Mouse (Mus musculus): Measurements from ENCODE around the gene Gstm2. TPM values are rescaled to one million over a fixed set of nuclear protein-coding genes. Genes with fewer than 3 reads are reported as not detected.
"Not testable (repeated sequence)": the region's sequence is repeated elsewhere in the genome, so short reads cannot be mapped to it uniquely, and the experiment has no call there.

Gene Gstm2
- polyA plus RNA-seq (2014; fragmentation: Nextera tagmentation; extraction: Ambion mirVana): 76.2 and 79.8 TPM in 2 replicates

DNA sequence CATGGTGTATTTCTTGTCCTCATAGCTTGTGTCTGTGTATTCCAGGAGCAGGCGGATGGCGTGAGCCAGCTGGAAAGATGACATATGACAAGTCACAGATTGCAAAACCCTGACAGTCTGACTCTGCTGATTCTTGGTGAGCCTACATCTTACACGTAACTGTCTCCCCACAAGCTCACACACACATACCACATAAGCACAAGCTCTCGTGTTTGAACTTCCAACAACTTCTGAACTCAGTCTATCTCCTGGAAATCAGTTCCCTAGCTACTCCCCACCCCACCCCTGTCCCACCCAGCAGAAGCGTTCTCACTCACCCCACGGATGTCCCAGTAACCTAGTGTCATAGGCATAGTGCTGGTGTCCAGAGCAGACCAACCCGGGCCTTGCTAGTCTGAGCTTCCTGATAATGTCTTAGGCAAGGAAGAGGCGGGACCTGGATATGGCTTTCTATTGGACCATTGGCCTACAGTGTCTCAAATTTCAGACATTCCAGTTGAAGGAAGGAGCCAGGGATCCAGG lies at the start of gene Gstm2:
Gene Gstm2, minus strand, starts transcription at position 413 of the 522 bp plus-strand sequence.
- no peaks in the 10 kb centered on the region for H3K27me3 ChIP-seq (ENCODE audit: control insufficient read depth, insufficient read depth, low read length)
- H3K27ac ChIP-seq (ENCODE audit: low read depth, low read length): peak within 1 kb of the TSS; percentile 3; the same call in 1 of the 2 replicates
- H3K4me1 ChIP-seq (ENCODE audit: control insufficient read depth, insufficient read depth, low read length): no peaks in the 10 kb centered on the region
- no peaks in the 10 kb centered on the region for H3K36me3 ChIP-seq (ENCODE audit: control insufficient read depth, insufficient read depth, low read length)
- WGBS: 40% methylated on average over 8 of the region's 8 CpGs
- peak; percentile 96 for ATAC-seq (ENCODE audit: low FRiP score, low TSS enrichment)
- H3K4me2 ChIP-seq (replicated peaks; ENCODE audit: low read depth, low read length): peak within 1 kb of the TSS; percentile 33
- peak within 1 kb of the TSS; percentile 1; the same call in 1 of the 2 replicates for H3K9ac ChIP-seq (ENCODE audit: low read depth, low read length)
- H3K4me3 ChIP-seq (ENCODE audit: low read length): peak within 1 kb of the TSS; percentile 25
- H3K9me3 ChIP-seq (ENCODE audit: control insufficient read depth, low read length): no peaks in the 10 kb centered on the region

DNA sequence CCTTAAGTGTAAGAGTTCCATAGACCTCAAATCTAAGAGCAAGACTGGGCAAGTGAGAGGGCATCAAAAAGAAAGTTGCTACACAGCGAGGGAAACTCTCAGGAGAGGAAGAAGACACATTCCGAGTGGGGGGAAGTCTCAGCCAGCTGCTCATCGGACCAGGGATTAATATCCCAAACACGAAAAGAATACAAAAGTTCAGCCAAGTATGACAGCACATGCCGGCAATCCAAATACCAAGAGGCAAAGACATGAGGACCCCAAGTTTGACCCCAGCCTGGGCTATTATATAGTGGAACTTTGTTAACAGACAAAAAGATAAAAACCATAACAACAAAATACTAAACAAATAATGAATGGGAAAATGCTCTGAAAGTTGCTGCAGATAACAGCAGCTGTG lies 46.9 kb upstream of the Gstm2 start:
- no peak overlapping the region for H3K4me2 ChIP-seq (replicated peaks; ENCODE audit: low read depth, low read length)
- 51% methylated on average over 5 of the region's 5 CpGs for WGBS

DNA sequence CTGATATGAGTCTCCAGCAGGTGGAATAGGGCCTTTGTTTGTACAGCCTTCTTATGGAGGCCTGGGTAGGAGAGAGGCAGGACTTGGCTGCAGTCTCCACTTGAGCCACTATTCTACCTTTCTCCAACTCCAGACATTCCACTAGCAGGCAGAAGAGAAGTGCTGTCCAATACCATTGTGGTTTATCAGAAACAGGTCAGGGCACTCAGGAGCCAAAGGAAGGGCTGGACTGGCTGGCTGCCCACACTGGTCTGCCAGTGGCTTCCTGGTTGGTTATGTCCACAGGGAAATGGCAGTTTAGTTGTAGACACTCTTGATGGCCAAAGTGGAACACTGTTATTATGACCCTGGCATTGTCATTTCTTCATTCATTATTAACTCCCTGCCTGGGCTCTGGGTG lies 45.9 kb upstream of the Gstm2 start:
- Histone ChIP-seq H3K27ac (ENCODE audit: low read depth, low read length) (no peak overlapping the region), H3K36me3 (ENCODE audit: control insufficient read depth, insufficient read depth, low read length) (no peaks in the 10 kb centered on the region), H3K4me3 (ENCODE audit: low read length) (no peak overlapping the region), H3K9me3 (ENCODE audit: control insufficient read depth, low read length) (no peaks in the 10 kb centered on the region), H3K27me3 (ENCODE audit: control insufficient read depth, insufficient read depth, low read length) (no peaks in the 10 kb centered on the region), H3K9ac (ENCODE audit: low read depth, low read length) (no peak overlapping the region), H3K4me2 (replicated peaks; ENCODE audit: low read depth, low read length) (no peak overlapping the region), H3K4me1 (ENCODE audit: control insufficient read depth, insufficient read depth, low read length) (no peaks in the 10 kb centered on the region)
- no peak for ATAC-seq (ENCODE audit: low FRiP score, low TSS enrichment)

More for the DNA sequence above, 46.9 kb upstream of the Gstm2 start:
- H3K9me3 ChIP-seq (ENCODE audit: control insufficient read depth, low read length): no peaks in the 10 kb centered on the region
- H3K9ac ChIP-seq (ENCODE audit: low read depth, low read length): no peak overlapping the region
- H3K4me1 ChIP-seq (ENCODE audit: control insufficient read depth, insufficient read depth, low read length): no peaks in the 10 kb centered on the region
- H3K27me3 ChIP-seq (ENCODE audit: control insufficient read depth, insufficient read depth, low read length): no peaks in the 10 kb centered on the region
- no peak overlapping the region for H3K4me3 ChIP-seq (ENCODE audit: low read length)
- no peak overlapping the region for H3K27ac ChIP-seq (ENCODE audit: low read depth, low read length)
- H3K36me3 ChIP-seq (ENCODE audit: control insufficient read depth, insufficient read depth, low read length): no peaks in the 10 kb centered on the region
- no peak for ATAC-seq (ENCODE audit: low FRiP score, low TSS enrichment)

DNA sequence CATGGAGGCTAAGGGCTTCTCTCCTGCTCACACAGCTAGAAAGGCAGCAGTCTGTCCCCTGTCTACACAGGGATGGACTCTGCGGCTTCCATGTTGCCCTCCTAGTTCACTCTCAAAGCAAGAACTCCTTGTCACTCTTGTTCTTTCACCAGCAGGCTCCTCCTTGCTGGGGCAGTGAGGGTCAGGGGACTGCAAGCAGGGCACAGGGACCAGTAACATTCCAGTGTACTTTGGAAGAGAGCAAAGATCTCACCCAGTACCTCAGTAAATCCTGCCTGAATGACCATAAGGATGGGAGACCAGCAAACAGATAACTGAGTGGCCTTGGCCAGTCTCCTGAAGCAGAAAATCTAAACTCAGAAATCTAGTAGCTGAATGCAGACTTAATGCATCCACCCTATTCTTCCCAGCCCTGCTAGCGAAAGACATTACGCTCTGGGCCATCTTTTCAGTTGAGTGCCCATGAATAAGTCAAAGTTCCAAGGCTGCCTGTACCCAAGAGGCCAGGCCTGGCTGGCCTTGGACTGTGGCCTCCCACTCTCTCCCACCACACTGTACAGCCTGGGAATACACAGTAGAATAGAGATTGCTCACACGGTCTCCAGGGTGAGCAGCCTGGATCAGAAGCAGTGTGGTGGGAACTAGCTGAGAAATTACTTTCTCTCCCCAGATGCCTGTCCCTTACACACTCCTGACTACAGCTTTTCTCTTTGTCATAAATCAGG lies 42.5 kb upstream of the Gstm2 start:
- Histone ChIP-seq H3K4me1 (ENCODE audit: control insufficient read depth, insufficient read depth, low read length) (no peaks in the 10 kb centered on the region), H3K9ac (ENCODE audit: low read depth, low read length) (no peak overlapping the region), H3K9me3 (ENCODE audit: control insufficient read depth, low read length) (no peaks in the 10 kb centered on the region), H3K4me2 (replicated peaks; ENCODE audit: low read depth, low read length) (no peak overlapping the region), H3K4me3 (ENCODE audit: low read length) (no peak overlapping the region), H3K27ac (ENCODE audit: low read depth, low read length) (no peak overlapping the region), H3K27me3 (ENCODE audit: control insufficient read depth, insufficient read depth, low read length) (no peaks in the 10 kb centered on the region), H3K36me3 (ENCODE audit: control insufficient read depth, insufficient read depth, low read length) (no peaks in the 10 kb centered on the region)
- WGBS: 69% methylated on average over 4 of the region's 4 CpGs
- no peak for ATAC-seq (ENCODE audit: low FRiP score, low TSS enrichment)

DNA sequence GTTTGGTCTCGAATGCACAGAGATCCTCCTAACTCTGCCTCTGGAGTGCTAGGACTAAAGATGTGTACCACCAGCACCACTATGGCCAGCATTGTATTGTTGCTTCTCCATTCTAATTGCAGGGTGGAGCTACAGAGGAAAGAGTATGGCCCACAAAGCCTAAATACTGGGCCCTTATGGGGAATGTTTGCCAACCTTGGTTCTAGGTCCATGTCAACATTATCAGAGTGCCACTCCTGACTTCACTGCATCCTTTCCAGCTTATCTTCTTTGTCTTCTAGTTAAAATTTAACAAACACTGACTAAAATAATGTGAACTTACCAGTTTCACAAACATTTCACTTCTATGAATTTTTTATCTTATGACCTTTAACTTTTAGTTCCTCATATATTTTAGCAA lies 40.3 kb upstream of the Gstm2 start:
- Histone ChIP-seq H3K9ac (ENCODE audit: low read depth, low read length) (no peak overlapping the region), H3K9me3 (ENCODE audit: control insufficient read depth, low read length) (no peaks in the 10 kb centered on the region), H3K4me1 (ENCODE audit: control insufficient read depth, insufficient read depth, low read length) (no peaks in the 10 kb centered on the region), H3K4me2 (replicated peaks; ENCODE audit: low read depth, low read length) (no peak overlapping the region), H3K27me3 (ENCODE audit: control insufficient read depth, insufficient read depth, low read length) (no peaks in the 10 kb centered on the region), H3K36me3 (ENCODE audit: control insufficient read depth, insufficient read depth, low read length) (no peaks in the 10 kb centered on the region), H3K27ac (ENCODE audit: low read depth, low read length) (no peak overlapping the region), H3K4me3 (ENCODE audit: low read length) (no peak overlapping the region)
- WGBS: 81% methylated on average over 1 of the region's 1 CpGs
- no peak for ATAC-seq (ENCODE audit: low FRiP score, low TSS enrichment)

DNA sequence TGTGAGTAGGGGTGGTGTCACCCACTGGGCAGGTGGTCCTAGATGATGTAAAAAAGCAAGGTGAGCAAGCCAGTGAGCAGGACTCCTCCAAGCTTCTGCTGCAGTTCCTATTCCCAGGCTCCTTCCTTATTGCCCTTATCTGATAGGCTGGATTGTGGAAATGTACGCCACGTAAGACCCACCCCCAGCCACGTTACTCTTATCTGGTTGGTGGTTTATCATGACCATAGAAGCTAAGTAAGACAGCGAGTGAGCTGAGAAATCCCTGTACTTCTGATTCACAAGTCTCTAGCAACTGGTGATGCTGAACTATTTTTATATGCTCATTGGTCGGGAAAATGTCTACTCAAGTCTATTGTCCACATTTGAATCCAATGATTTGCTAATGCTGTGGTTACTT lies 39.8 kb upstream of the Gstm2 start:
- no peaks in the 10 kb centered on the region for H3K27me3 ChIP-seq (ENCODE audit: control insufficient read depth, insufficient read depth, low read length)
- H3K4me1 ChIP-seq (ENCODE audit: control insufficient read depth, insufficient read depth, low read length): no peaks in the 10 kb centered on the region
- 83% methylated on average over 5 of the region's 5 CpGs for WGBS
- H3K4me3 ChIP-seq (ENCODE audit: low read length): no peak overlapping the region
- H3K27ac ChIP-seq (ENCODE audit: low read depth, low read length): no peak overlapping the region
- ATAC-seq (ENCODE audit: low FRiP score, low TSS enrichment): no peak
- H3K36me3 ChIP-seq (ENCODE audit: control insufficient read depth, insufficient read depth, low read length): no peaks in the 10 kb centered on the region
- H3K9me3 ChIP-seq (ENCODE audit: control insufficient read depth, low read length): no peaks in the 10 kb centered on the region
- H3K9ac ChIP-seq (ENCODE audit: low read depth, low read length): no peak overlapping the region
- H3K4me2 ChIP-seq (replicated peaks; ENCODE audit: low read depth, low read length): no peak overlapping the region

DNA sequence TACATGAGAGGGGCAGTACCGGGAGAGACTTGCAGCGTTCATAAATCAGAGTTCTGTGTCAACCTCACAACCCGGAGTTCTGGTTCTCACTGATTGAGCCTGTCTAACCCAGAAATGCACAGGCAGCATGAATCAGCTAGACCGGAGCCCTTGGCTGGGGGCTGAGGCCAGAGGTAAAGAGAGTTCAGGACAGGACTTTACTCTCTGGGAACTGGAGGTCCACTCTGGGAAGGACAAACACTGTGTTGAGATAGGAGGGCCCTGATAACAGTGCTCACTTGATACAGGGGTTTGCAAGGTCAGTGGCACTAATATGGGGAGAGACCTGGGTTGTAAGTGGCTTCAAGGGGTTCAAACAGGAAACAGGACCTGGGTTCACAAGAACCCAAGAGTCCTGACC lies 39.1 kb upstream of the Gstm2 start:
- WGBS: 38% methylated on average over 4 of the region's 4 CpGs
- Histone ChIP-seq H3K4me1 (ENCODE audit: control insufficient read depth, insufficient read depth, low read length) (no peaks in the 10 kb centered on the region), H3K36me3 (ENCODE audit: control insufficient read depth, insufficient read depth, low read length) (no peaks in the 10 kb centered on the region), H3K27ac (ENCODE audit: low read depth, low read length) (no peak overlapping the region), H3K4me2 (replicated peaks; ENCODE audit: low read depth, low read length) (no peak overlapping the region), H3K4me3 (ENCODE audit: low read length) (no peak overlapping the region), H3K9me3 (ENCODE audit: control insufficient read depth, low read length) (no peaks in the 10 kb centered on the region), H3K27me3 (ENCODE audit: control insufficient read depth, insufficient read depth, low read length) (no peaks in the 10 kb centered on the region), H3K9ac (ENCODE audit: low read depth, low read length) (no peak overlapping the region)
- no peak for ATAC-seq (ENCODE audit: low FRiP score, low TSS enrichment)

DNA sequence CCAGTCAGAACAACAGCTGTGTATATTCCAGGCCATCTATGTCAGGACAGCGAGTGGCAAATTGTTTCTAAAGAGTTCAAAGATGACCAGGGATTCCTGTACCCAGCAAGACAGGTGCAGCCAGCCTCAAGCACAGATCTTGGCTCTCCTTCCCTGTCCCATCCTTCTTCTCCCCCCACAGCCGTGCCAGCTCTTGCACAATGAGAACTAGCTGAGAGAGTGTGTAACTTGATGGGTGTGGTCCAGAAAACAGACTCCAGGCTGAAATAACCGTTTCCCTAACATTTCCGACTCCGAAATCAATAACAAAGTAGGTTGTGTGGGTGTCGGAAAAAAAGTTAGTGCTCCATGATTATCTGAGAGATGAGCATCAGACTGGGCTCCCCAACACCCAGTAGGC lies 36.4 kb upstream of the Gstm2 start:
- H3K27ac ChIP-seq (ENCODE audit: low read depth, low read length): no peak overlapping the region
- no peak overlapping the region for H3K9ac ChIP-seq (ENCODE audit: low read depth, low read length)
- ATAC-seq (ENCODE audit: low FRiP score, low TSS enrichment): no peak
- no peak overlapping the region for H3K4me3 ChIP-seq (ENCODE audit: low read length)
- WGBS: 79% methylated on average over 6 of the region's 6 CpGs
- no peaks in the 10 kb centered on the region for H3K27me3 ChIP-seq (ENCODE audit: control insufficient read depth, insufficient read depth, low read length)
- H3K36me3 ChIP-seq (ENCODE audit: control insufficient read depth, insufficient read depth, low read length): no peaks in the 10 kb centered on the region
- H3K4me2 ChIP-seq (replicated peaks; ENCODE audit: low read depth, low read length): no peak overlapping the region
- no peaks in the 10 kb centered on the region for H3K4me1 ChIP-seq (ENCODE audit: control insufficient read depth, insufficient read depth, low read length)
- no peaks in the 10 kb centered on the region for H3K9me3 ChIP-seq (ENCODE audit: control insufficient read depth, low read length)

DNA sequence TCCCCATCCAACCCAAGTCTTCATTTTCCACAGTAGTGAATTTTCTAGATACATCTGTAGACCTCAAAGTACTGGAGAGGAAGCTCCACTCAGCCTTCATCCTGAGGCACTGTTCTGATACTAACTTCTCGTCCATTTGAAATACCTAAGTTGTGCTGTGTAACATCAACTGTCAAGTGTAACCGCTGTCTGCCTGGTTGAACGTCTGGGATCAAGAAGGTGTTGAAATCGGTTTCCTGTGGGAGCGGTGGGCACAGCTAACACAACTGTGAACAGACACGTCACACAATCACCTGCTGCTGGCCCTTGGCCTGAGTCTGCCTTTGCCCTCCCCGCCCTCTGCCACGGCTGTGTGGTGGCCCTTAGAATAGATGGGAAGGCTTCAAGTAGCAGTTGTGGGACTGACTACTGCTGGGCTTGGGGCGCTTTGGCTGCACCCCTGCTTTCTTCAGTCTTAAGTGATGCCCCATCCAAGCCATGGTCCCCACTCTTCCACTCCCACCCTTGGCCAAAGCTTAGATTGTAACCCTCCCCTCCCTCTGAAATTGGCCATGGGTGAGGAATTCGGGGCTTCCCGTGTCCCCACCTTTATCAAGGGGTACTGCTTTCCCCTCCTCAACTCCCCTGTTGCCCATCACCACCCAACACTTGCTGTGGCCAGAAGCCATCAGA lies 34.2 kb upstream of the Gstm2 start:
- not testable (repeated sequence) for H3K4me2 ChIP-seq (replicated peaks; ENCODE audit: low read depth, low read length); H3K27me3 ChIP-seq (ENCODE audit: control insufficient read depth, insufficient read depth, low read length); H3K9ac ChIP-seq (ENCODE audit: low read depth, low read length); H3K27ac ChIP-seq (ENCODE audit: low read depth, low read length); H3K9me3 ChIP-seq (ENCODE audit: control insufficient read depth, low read length); H3K36me3 ChIP-seq (ENCODE audit: control insufficient read depth, insufficient read depth, low read length); ATAC-seq (ENCODE audit: low FRiP score, low TSS enrichment); H3K4me1 ChIP-seq (ENCODE audit: control insufficient read depth, insufficient read depth, low read length); H3K4me3 ChIP-seq (ENCODE audit: low read length)
- WGBS: 79% methylated on average over 11 of the region's 11 CpGs

All from kidney, embryonic 14.5 days (tissue).